Mouse (Mus musculus) testis, adult 2 months (tissue): ENCODE measurements around the gene Med27.

Experiments used
- CTCF ChIP-seq: fragments of 200-500 bp; IDR thresholded peaks from 2 replicates; pipeline ENCODE4 v1.5.1; 2012; ENCODE audit warnings: low read depth, mild to moderate bottlenecking, inconsistent platforms, low read length, moderate library complexity; ENCODE audit not compliant: control insufficient read depth, insufficient read depth, insufficient replicate concordance
- POLR2A ChIP-seq: fragments of 200-500 bp; IDR thresholded peaks from 2 replicates; pipeline ENCODE4 v1.6.1; 2012; ENCODE audit warnings: low read depth, mild to moderate bottlenecking, inconsistent platforms, low read length, moderate library complexity; ENCODE audit not compliant: control insufficient read depth

DNA sequence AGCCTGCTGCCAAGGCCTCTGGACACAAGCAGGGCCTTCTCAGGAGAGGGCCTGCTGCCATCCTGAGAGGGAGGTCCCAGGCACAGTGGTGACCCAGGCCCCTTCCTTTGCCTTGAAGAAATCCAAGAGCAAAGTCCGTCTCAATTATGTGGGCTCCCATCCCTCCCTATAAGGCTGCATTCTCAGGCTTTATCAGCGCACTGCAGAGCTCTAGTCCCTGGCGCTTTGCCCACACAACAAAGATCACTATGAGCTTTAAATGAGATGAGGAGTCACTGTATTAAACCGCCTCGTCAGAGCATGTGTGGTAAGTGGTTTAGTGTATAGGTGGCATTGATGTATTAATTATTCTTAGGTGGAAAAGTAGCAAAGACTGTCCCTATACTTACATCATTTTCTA lies 85.9 kb downstream of the Med27 start:
- TF ChIP-seq POLR2A (no peak), CTCF (no peak)
